Mouse (Mus musculus) kidney, adult 11 months (tissue): ENCODE data around the gene Gm3625.
"Not testable (repeated sequence)": the region's sequence is repeated elsewhere in the genome, so short reads cannot be mapped to it uniquely, and the experiment has no call there.

Source experiments
- DNase-seq: peaks from one replicate; pipeline ENCODE4 v3.0.0; 2022

The Gm3625 gene

GRCm38 (mm10) chr12:4553704-4554103 is 39.0 kb downstream of the Gm3625 start:
- not testable (repeated sequence) for DNase-seq

- DNase-seq, result peak; percentile 57
Measured at GRCm38 (mm10) chr12:4548053-4549013, 44.4 kb downstream of the Gm3625 start.

DNA sequence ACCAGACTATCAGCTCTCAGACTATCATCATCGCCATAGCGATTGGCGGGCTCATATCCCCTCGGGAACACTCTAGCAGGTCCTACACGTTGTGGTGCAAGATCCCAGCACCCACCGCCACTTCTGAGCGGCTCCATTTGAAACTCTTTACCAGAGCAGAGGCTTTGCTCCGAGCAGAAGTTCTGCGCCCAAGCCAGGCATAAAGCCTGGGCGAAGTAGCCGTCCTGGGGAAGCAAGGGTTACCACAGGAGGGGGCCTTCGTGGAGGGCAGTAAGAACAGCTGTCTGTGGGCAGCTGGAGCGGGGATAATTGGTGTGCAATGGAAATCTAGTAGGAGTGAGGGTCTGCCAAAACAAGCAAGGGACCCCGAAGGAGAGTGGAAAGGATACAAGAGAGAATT is 45.2 kb downstream of the Gm3625 start:
- DNase-seq, result no peak

DNA sequence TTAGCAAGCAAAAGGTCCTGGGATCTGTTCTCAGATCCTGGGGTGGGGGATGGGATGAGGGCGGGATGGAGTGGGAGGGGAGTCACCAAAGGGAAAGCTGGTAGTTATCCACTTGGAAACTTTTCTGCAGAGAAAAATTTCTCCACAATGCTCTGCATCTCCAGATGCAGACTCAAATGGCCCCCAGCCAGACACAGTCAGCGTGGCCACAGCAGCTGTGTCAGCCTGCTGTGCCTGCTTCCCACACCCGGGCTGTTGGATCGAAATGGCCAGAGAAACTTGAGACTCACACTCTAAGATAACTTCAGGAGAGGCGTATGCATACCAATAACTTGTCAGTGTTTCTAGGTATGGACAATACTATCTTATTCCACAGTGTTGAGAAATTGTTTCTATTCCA is 46.2 kb downstream of the Gm3625 start:
- DNase-seq, result no peak

GRCm38 (mm10) chr12:4545425-4545824 is 47.3 kb downstream of the Gm3625 start:
- no peak for DNase-seq

DNA sequence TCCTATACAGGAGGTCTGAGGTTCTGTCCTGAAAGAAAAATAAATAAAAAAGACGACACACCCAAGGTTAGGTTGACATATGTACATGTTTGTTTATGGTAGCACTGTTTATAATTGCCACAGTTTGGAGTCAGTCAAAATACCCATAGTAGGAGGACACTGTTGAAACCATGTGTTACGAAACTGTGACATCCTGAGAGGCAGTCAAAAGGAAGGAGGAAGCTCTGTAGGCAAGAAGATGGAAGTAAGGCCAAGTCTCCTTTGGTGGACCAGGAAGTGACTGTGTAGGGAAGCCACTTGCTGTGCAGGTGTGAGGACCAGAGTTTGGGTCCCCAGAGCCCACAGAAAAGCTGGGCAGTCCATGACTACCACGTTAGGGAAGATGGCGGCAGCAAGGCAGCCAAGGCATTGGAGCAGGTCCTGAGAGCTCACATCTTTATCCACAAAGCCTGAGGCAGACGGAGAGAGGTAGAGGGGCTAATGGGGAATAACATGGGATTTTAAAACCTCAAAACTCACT is 48.3 kb downstream of the Gm3625 start:
- DNase-seq, result no peak
